Mouse (Mus musculus) common myeloid progenitor, adult 5-6 weeks (primary cell): ENCODE data around the gene Retnlg. TPM values are rescaled to one million over a fixed set of nuclear protein-coding genes. Genes with fewer than 3 reads are reported as not detected.

ENCODE experiments used
- total RNA-seq: library from RNA; stranded (forward); fragments of 200-1000, 187-1606 nt; gene quantifications from 2 replicates; pipeline ENCODE4 v1.2.3, GENCODE M21; 2017

Retnlg gene
- total RNA-seq, 1 experiment from 2014 or later, result 8.2 TPM

Other genes starting within 250 kb of the Retnlg start
- gene Trat1, start 100.6 kb upstream of the Retnlg start, total RNA-seq, result 0.18 and 7.4 TPM in 2 replicates
- gene Retnlb, start 55.8 kb upstream of the Retnlg start, total RNA-seq, result not detected in 2 replicates
- not detected in 2 replicates for gene Retnla, start 30.1 kb upstream of the Retnlg start, total RNA-seq
- 37.0 and 39.6 TPM in 2 replicates for gene Dzip3, start 121.5 kb downstream of the Retnlg start, total RNA-seq
- 117 and 145 TPM in 2 replicates for gene Cip2a, start 121.6 kb downstream of the Retnlg start, total RNA-seq
- not detected in 2 replicates for gene Myh15, start 184.9 kb downstream of the Retnlg start, total RNA-seq